ENCODE assay signal across 10 mouse cellular contexts in genomic region chr2:32082229-32082628, GRCm38 (mm10). TPM values are rescaled to one million over a fixed set of nuclear protein-coding genes. Genes with fewer than 3 reads are reported as not detected.
DNase-seq lines count a peak whose midpoint lies in the region; ATAC-seq and TF ChIP-seq lines count a peak whose summit lies in the region.
"Had no signal": no experiment of that assay in that cellular context is flagged by ENCODE, and none has a peak within 500 bp of the region (broad histone marks: within the 10 kb centered on the region; RNA-seq: fewer than 3 reads in every experiment).

No protein-coding gene starts in this region.

- H3K4me3 ChIP-seq in heart, embryonic 11.5 days (ENCODE audit: low read depth, low read length): peak overlapping the region; percentile 87
- H3K4me3 ChIP-seq in ES-E14 (ENCODE audit: insufficient read depth in 1 of 2, low read depth in 1 of 2, low read length in 2 of 2, poor library complexity in 1 of 2, severe bottlenecking in 1 of 2): peak overlapping the region; percentile 75 to 77; a peak in 3 of 4 replicates
- H3K4me3 ChIP-seq in hindbrain, embryonic 15.5 days: peak overlapping the region; percentile 69
- H3K4me3 ChIP-seq in midbrain, embryonic 12.5 days: 0 out of 2 replicates have a peak overlapping the region, but pooled peaks have one; percentile 63

- no peaks in the 10 kb centered on the region for H3K36me3 ChIP-seq in heart, embryonic 11.5 days (ENCODE audit: control insufficient read depth, insufficient read depth, low read length)
- H3K36me3 ChIP-seq in ES-E14 (ENCODE audit: control insufficient read depth, insufficient read depth, low read length, poor library complexity, severe bottlenecking): no peaks in the 10 kb centered on the region
- no peaks in the 10 kb centered on the region for H3K36me3 ChIP-seq in hindbrain, embryonic 15.5 days
- H3K36me3 ChIP-seq in midbrain, embryonic 12.5 days: no peaks in the 10 kb centered on the region

- H3K27ac ChIP-seq in heart, embryonic 11.5 days (ENCODE audit: low read depth, low read length): peak overlapping the region; percentile 92
- no peak overlapping the region for H3K27ac ChIP-seq in ES-E14 (ENCODE audit: insufficient read depth, low read depth, low read length, poor library complexity, severe bottlenecking)
- H3K27ac ChIP-seq in hindbrain, embryonic 15.5 days (replicated peaks): no peak overlapping the region
- H3K27ac ChIP-seq in midbrain, embryonic 12.5 days (replicated peaks): no peak overlapping the region

- DNase-seq in heart, postnatal 4 days: no peak
- DNase-seq in ES-E14 (ENCODE audit: low read depth, low spot score): no peak
- DNase-seq in embryo, embryonic 10.5 days (ENCODE audit: low spot score): no peak
- DNase-seq in urinary bladder, postnatal 4 days (ENCODE audit: low spot score in 2 of 2): no peak
- DNase-seq in yolk sac, embryonic 10.5 days (ENCODE audit: low spot score): no peak
- DNase-seq: lung, postnatal 36 days had no signal

- 0 out of 2 replicates have a peak, but pooled peaks cover 2% of the 10 kb centered on the region for H3K27me3 ChIP-seq in heart, embryonic 11.5 days (ENCODE audit: control insufficient read depth, insufficient read depth, low read length)
- peaks cover 29% of the 10 kb centered on the region for H3K27me3 ChIP-seq in hindbrain, embryonic 15.5 days
- peaks cover 78% of the 10 kb centered on the region for H3K27me3 ChIP-seq in midbrain, embryonic 12.5 days

- ATAC-seq in heart, embryonic 11.5 days (replicated peaks; ENCODE audit: insufficient number of reproducible peaks, low FRiP score, low TSS enrichment): no peak
- no peak for ATAC-seq in hindbrain, embryonic 15.5 days (ENCODE audit: low FRiP score, low read depth)
- no peak for ATAC-seq in midbrain, embryonic 12.5 days (ENCODE audit: low FRiP score, low read depth)
- ATAC-seq: CD4-positive, CD25-positive, alpha-beta regulatory T cell, adult 4 months had no signal

- in situ Hi-C loops in ES-E14 (cut with MboI; ENCODE audit: low sequenced_read_pairs in 2 of 2, unreplicated experiment in 2 of 2): no loop called here

- H3K9me3 ChIP-seq in heart, embryonic 11.5 days (replicated peaks; ENCODE audit: control insufficient read depth, low read length): no peaks in the 10 kb centered on the region
- no peaks in the 10 kb centered on the region for H3K9me3 ChIP-seq in ES-E14 (ENCODE audit: control insufficient read depth, insufficient read depth, low read depth, low read length)
- no peaks in the 10 kb centered on the region for H3K9me3 ChIP-seq in hindbrain, embryonic 15.5 days
- H3K9me3 ChIP-seq in midbrain, embryonic 12.5 days: no peaks in the 10 kb centered on the region

- H3K4me1 ChIP-seq in heart, embryonic 11.5 days (ENCODE audit: control insufficient read depth, insufficient read depth, low read length): peaks cover 34% of the 10 kb centered on the region
- H3K4me1 ChIP-seq in ES-E14 (ENCODE audit: control insufficient read depth in 2 of 2, insufficient read depth in 2 of 2, low read length in 2 of 2, poor library complexity in 1 of 2): peaks cover 5 to 10% of the 10 kb centered on the region in 2 experiments; a peak in 3 of 4 replicates
- peaks cover 22% of the 10 kb centered on the region for H3K4me1 ChIP-seq in hindbrain, embryonic 15.5 days (replicated peaks)
- peaks cover 22% of the 10 kb centered on the region for H3K4me1 ChIP-seq in midbrain, embryonic 12.5 days

- H3K9ac ChIP-seq in heart, embryonic 11.5 days (ENCODE audit: low read depth, low read length): peak overlapping the region; percentile 95
- H3K9ac ChIP-seq in ES-E14 (ENCODE audit: insufficient read depth, low read depth, low read length, poor library complexity, severe bottlenecking): peak overlapping the region; percentile 34; the same call in 1 of the 2 replicates
- no peak overlapping the region for H3K9ac ChIP-seq in hindbrain, embryonic 15.5 days
- no peak overlapping the region for H3K9ac ChIP-seq in midbrain, embryonic 12.5 days (replicated peaks)

- WGBS in heart, embryonic 11.5 days (ENCODE audit: insufficient replicate concordance): 21% methylated on average over 2 of the region's 2 CpGs
- WGBS in hindbrain, embryonic 15.5 days: 52% methylated on average over 2 of the region's 2 CpGs
- 37% methylated on average over 2 of the region's 2 CpGs for WGBS in midbrain, embryonic 12.5 days

- H3K4me2 ChIP-seq in heart, embryonic 11.5 days: peak overlapping the region; percentile 100
- peak overlapping the region; percentile 95 for H3K4me2 ChIP-seq in hindbrain, embryonic 15.5 days
- H3K4me2 ChIP-seq in midbrain, embryonic 12.5 days (replicated peaks): peak overlapping the region; percentile 97; the same call in 1 of the 2 replicates

TF ChIP-seq in ES-E14, 5 proteins besides CTCF, POLR2A, EP300 and RAD21:
- TF ChIP-seq CHD2 (IDR thresholded peaks at IDR 0.05; ENCODE audit: low read depth, low read length) (no peak), MAFK (IDR thresholded peaks at IDR 0.05; ENCODE audit: insufficient read depth, low read depth, low read length) (no peak), ZNF384 (IDR thresholded peaks at IDR 0.05; ENCODE audit: low read depth, low read length) (no peak), ZC3H11A (IDR thresholded peaks at IDR 0.05; ENCODE audit: borderline replicate concordance, low read depth, low read length) (no peak), HCFC1 (IDR thresholded peaks at IDR 0.05; ENCODE audit: borderline replicate concordance, insufficient read depth, low read length) (no peak)

RNA-seq across cellular contexts. Expression of gene Fam78a, which starts 2.4 kb away (rescaled TPM):
- 43.1 and 43.7 TPM in 2 replicates for polyA plus RNA-seq in heart, embryonic 11.5 days (2014; fragmentation: Nextera tagmentation; extraction: Ambion mirVana)
- 10 to 100 TPM; 40.9 to 42.5 TPM for total RNA-seq in heart, postnatal 4 days (2021)
- total RNA-seq in ES-E14 (2012; rRNA removed): 4.1 and 4.8 TPM in 2 replicates
- polyA plus RNA-seq in hindbrain, embryonic 15.5 days (2015; fragmentation: Nextera tagmentation; extraction: Ambion mirVana): 0.62 and 0.67 TPM in 2 replicates
- 0.79 and 0.97 TPM in 2 replicates for polyA plus RNA-seq in midbrain, embryonic 12.5 days (2016; fragmentation: Nextera tagmentation; extraction: Ambion mirVana)

RNA-seq across cellular contexts. Expression of gene Plpp7, which starts 13.1 kb away (rescaled TPM):
- polyA plus RNA-seq in heart, embryonic 11.5 days (2014; fragmentation: Nextera tagmentation; extraction: Ambion mirVana): 10.0 and 11.7 TPM in 2 replicates
- 10 to 100 TPM; 15.7 to 20.5 TPM for total RNA-seq in heart, postnatal 4 days (2021)
- total RNA-seq in ES-E14 (2012; rRNA removed): 1.4 and 4.3 TPM in 2 replicates
- 27.5 and 29.5 TPM in 2 replicates for polyA plus RNA-seq in hindbrain, embryonic 15.5 days (2015; fragmentation: Nextera tagmentation; extraction: Ambion mirVana)
- 8.4 and 9.9 TPM in 2 replicates for polyA plus RNA-seq in midbrain, embryonic 12.5 days (2016; fragmentation: Nextera tagmentation; extraction: Ambion mirVana)
- polyA plus RNA-seq: CD4-positive, CD25-positive, alpha-beta regulatory T cell, adult 4 months had no signal

Comparison
In these comparisons a context has a peak if more than half of its experiments do, and no peak if none do; other contexts are left out.
1. H3K9ac ChIP-seq: peak in heart, embryonic 11.5 days (single experiment) and ES-E14 (single experiment); none in hindbrain, embryonic 15.5 days (single experiment) and midbrain, embryonic 12.5 days (single experiment).
2. RNA of gene Fam78a, which starts 2.4 kb away (polyA plus RNA-seq): 43.1 to 43.7 TPM in heart, embryonic 11.5 days; 0.79 to 0.97 TPM in midbrain, embryonic 12.5 days and 0.62 to 0.67 TPM in hindbrain, embryonic 15.5 days; every median in the first group is over 10 times any median in the second.
3. Peak in every context shown above with its lines, with median percentiles within 50 percentile points of each other: H3K4me2 ChIP-seq and H3K4me3 ChIP-seq.